Mouse (Mus musculus) megakaryocyte progenitor cell, adult 5-6 weeks (primary cell): ENCODE measurements at regions not wholly inside any gene's neighbourhood (a gene's known extent, or its start where the extent isn't known, plus 50 kb on each side); places are given as distances from the start of the nearest gene placed in this dataset.
A peak's percentile ranks its signal among the peaks of the same experiment; 100 is the strongest.

Experiments used
- ATAC-seq: replicated peaks from 2 replicates; pipeline ENCODE4 v1.8.0; 2016; ENCODE audit warnings: mild to moderate bottlenecking, moderate TSS enrichment, inconsistent platforms; ENCODE audit not compliant: poor library complexity

GRCm38 (mm10) chr1:177565678-177566077, 123.5 kb downstream of the Zbtb18 start:
- ATAC-seq, result no peak

GRCm38 (mm10) chr1:177568056-177568816, 126.1 kb downstream of the Zbtb18 start:
- peak; percentile 84 for ATAC-seq

GRCm38 (mm10) chr1:177569572-177569971, 127.4 kb downstream of the Zbtb18 start:
- ATAC-seq, result peak; percentile 75

- ATAC-seq, result no peak
These were observed 131.0 kb downstream of the Zbtb18 start for GRCm38 (mm10) chr1:177573017-177573725.

GRCm38 (mm10) chr1:177573781-177574180, 131.6 kb downstream of the Zbtb18 start:
- ATAC-seq, result no peak

- ATAC-seq, result no peak
These were observed 132.2 kb downstream of the Zbtb18 start for GRCm38 (mm10) chr1:177574312-177574711.

- ATAC-seq, result no peak
These were observed 142.2 kb downstream of the Zbtb18 start for GRCm38 (mm10) chr1:177584302-177584886.

- no peak for ATAC-seq
These were observed 143.2 kb downstream of the Zbtb18 start for GRCm38 (mm10) chr1:177585320-177585719.

GRCm38 (mm10) chr1:177589034-177589433, 140.6 kb upstream of the 1700016C15Rik start:
- ATAC-seq, result no peak

GRCm38 (mm10) chr1:177589656-177590055, 140.0 kb upstream of the 1700016C15Rik start:
- no peak for ATAC-seq

GRCm38 (mm10) chr1:177591742-177592141, 137.9 kb upstream of the 1700016C15Rik start:
- no peak for ATAC-seq

- ATAC-seq, result no peak
These were observed 137.3 kb upstream of the 1700016C15Rik start for GRCm38 (mm10) chr1:177592337-177592736.

GRCm38 (mm10) chr1:177594341-177594740, 135.3 kb upstream of the 1700016C15Rik start:
- no peak for ATAC-seq

- ATAC-seq, result no peak
These were observed 134.2 kb upstream of the 1700016C15Rik start for GRCm38 (mm10) chr1:177595326-177595914.

GRCm38 (mm10) chr1:177597036-177597435, 132.6 kb upstream of the 1700016C15Rik start:
- no peak for ATAC-seq

GRCm38 (mm10) chr1:177605353-177605969, 124.2 kb upstream of the 1700016C15Rik start:
- ATAC-seq, result no peak

- ATAC-seq, result no peak
These were observed 122.0 kb upstream of the 1700016C15Rik start for GRCm38 (mm10) chr1:177607565-177607964.

- ATAC-seq, result no peak
These were observed 121.0 kb upstream of the 1700016C15Rik start for GRCm38 (mm10) chr1:177608551-177609020.

- ATAC-seq, result peak; percentile 81
These were observed 120.4 kb upstream of the 1700016C15Rik start for GRCm38 (mm10) chr1:177609226-177609625.

- no peak for ATAC-seq
These were observed 119.9 kb upstream of the 1700016C15Rik start for GRCm38 (mm10) chr1:177609683-177610082.

GRCm38 (mm10) chr1:177610156-177610555, 119.5 kb upstream of the 1700016C15Rik start:
- ATAC-seq, result no peak
